Mouse (Mus musculus) midbrain, embryonic 16.5 days (tissue): ENCODE data around the gene Ip6k1. TPM values are rescaled to one million over a fixed set of nuclear protein-coding genes. Genes with fewer than 3 reads are reported as not detected.
A peak's percentile ranks its signal among the peaks of the same experiment; 100 is the strongest.

Experiments used
- ATAC-seq: fragments of 200-750 bp; cut with Nextera tagmentation; 2 replicates; pipeline ENCODE4 v1.8.0; 2017; ENCODE audit warnings: moderate TSS enrichment
- H3K27ac ChIP-seq: fragments of 300-500 bp; sonication (generic); 2 replicates; pipeline ENCODE4 v1.5.1; 2014; ENCODE audit warnings: mild to moderate bottlenecking, low read length, mixed read lengths
- H3K27me3 ChIP-seq: fragments of 300-500 bp; sonication (generic); 2 replicates; pipeline ENCODE4 v1.6.1; 2014; ENCODE audit warnings: low read depth, low read length, mixed read lengths; ENCODE audit not compliant: control insufficient read depth, insufficient read depth
- H3K36me3 ChIP-seq: fragments of 300-500 bp; sonication (generic); 2 replicates; pipeline ENCODE4 v1.6.1; 2014; ENCODE audit warnings: mild to moderate bottlenecking, low read length, moderate library complexity, mixed read lengths; ENCODE audit not compliant: control insufficient read depth, insufficient read depth
- H3K4me1 ChIP-seq: fragments of 300-500 bp; sonication (generic); 2 replicates; pipeline ENCODE4 v1.6.1; 2014; ENCODE audit warnings: mild to moderate bottlenecking, low read length, mixed read lengths; ENCODE audit not compliant: control insufficient read depth, insufficient read depth
- H3K4me2 ChIP-seq: fragments of 300-500 bp; sonication (generic); 2 replicates; pipeline ENCODE4 v1.6.1; 2014; ENCODE audit warnings: mild to moderate bottlenecking, low read length, mixed read lengths
- H3K4me3 ChIP-seq: fragments of 300-500 bp; sonication (generic); 2 replicates; pipeline ENCODE4 v1.5.1; 2014; ENCODE audit warnings: low read depth, mild to moderate bottlenecking, low read length, moderate library complexity, mixed read lengths
- H3K9ac ChIP-seq: fragments of 300-500 bp; sonication (generic); 2 replicates; pipeline ENCODE4 v1.6.1; 2014; ENCODE audit warnings: low read depth, low read length, mixed read lengths
- H3K9me3 ChIP-seq: fragments of 300-500 bp; sonication (generic); replicated peaks from 2 replicates; pipeline ENCODE4 v1.6.1; 2014; ENCODE audit warnings: mild to moderate bottlenecking, low read length, mixed read lengths; ENCODE audit not compliant: control insufficient read depth, poor library complexity, severe bottlenecking
- WGBS: fragments of 180-500 bp; shearing (Covaris S2); extraction: QIAGEN DNeasy Blood & Tissue Kit; methylation state at CpG from one replicate; pipeline ENCODE4 v1.1.7; 2014; 5-methylcytosine and 5-hydroxymethylcytosine counted together
- polyA plus RNA-seq: library from polyadenylated mRNA; unstranded; fragments of >200 nt; fragmentation: Nextera tagmentation; extraction: Ambion mirVana; gene quantifications from 2 replicates; pipeline ENCODE4 v1.2.1, GENCODE M21; 2015

Gene Ip6k1
- polyA plus RNA-seq, 1 experiment from 2014 or later, result 118 TPM

DNA sequence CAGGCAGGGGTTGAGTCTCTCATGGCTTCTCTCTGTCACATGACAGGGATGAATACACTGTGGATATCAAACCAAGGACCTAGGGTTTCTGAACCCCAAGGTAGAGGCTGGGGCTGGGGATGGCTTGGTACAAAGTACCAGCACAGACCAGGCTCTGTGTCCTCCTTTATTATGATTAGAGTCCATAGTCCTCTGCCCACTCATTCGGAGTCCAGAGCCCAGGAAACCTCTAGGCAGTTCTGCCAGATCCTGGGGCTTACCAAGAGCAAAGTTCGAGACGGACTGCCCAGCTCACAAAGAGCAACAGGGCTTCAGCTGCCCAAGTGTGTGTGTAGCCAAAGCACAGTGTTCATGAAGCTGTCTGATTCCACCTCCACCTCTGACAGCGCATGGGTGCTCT is 83.0 kb downstream of the Ip6k1 start:
- Histone ChIP-seq H3K4me2 (no peak overlapping the region), H3K4me1 (peaks cover 4% of the 10 kb centered on the region; the same call in 1 of the 2 replicates), H3K9me3 (no peaks in the 10 kb centered on the region), H3K27me3 (peaks cover 33% of the 10 kb centered on the region), H3K9ac (no peak overlapping the region), H3K36me3 (peaks cover 38% of the 10 kb centered on the region), H3K27ac (no peak overlapping the region), H3K4me3 (no peak overlapping the region)
- no peak for ATAC-seq
- WGBS, result 95% methylated on average over 4 of the region's 4 CpGs

DNA sequence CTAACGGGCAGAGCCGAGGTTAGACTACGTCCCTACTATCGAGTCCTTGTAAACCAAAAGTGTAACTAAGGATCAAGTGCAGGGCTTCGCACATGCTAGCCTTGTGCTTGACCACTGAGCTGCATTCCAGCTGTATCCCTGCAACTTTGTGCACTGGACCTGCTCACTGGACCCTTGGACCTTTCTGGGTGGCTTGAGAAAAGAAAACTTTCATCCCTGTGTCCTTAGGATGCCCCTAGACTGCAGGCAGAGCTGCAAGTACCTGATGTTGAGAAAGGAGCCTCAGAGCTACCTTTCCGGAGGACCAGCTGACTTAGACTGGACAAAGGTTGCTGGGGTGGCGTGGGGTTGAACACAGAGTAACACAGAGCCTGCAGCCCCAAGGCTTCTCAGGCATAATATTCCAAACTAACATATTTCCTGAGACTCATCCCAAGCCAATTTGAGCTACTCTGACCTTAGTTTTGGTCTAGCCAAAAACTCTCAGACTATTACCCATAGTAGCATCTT is 88.4 kb downstream of the Ip6k1 start:
- H3K4me2 ChIP-seq, result no peak overlapping the region
- WGBS, result 98% methylated on average over 7 of the region's 7 CpGs
- H3K27me3 ChIP-seq, result no peaks in the 10 kb centered on the region
- ATAC-seq, result no peak
- peaks cover 12% of the 10 kb centered on the region for H3K4me1 ChIP-seq
- peaks cover 39% of the 10 kb centered on the region for H3K36me3 ChIP-seq
- H3K4me3 ChIP-seq, result no peak overlapping the region
- no peak overlapping the region for H3K27ac ChIP-seq
- no peak overlapping the region for H3K9ac ChIP-seq
- no peaks in the 10 kb centered on the region for H3K9me3 ChIP-seq

DNA sequence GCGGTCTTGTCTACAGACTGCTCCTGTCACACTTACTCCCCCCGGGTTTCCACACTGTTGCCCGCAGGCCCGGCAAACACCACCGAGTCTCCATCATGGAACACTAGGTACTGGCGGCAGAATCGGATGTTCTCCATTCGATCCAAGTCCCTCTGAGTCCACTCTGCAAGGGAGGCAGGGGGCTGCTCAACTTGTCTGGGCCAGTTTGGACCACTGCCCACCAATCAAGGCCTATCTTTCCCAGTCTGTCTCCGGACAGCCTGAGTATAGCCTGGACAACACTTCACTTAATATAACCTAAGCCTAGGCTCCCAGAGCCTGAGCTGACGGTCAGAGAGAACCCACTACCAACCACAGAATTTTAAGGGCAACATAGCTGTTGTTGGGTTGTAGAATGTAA is 91.3 kb downstream of the Ip6k1 start:
- peak; percentile 0; the same call in 1 of the 2 replicates for ATAC-seq
- no peaks in the 10 kb centered on the region for H3K27me3 ChIP-seq
- H3K36me3 ChIP-seq, result peaks cover 18% of the 10 kb centered on the region
- H3K27ac ChIP-seq, result peak overlapping the region; percentile 75; the same call in 1 of the 2 replicates
- H3K4me2 ChIP-seq, result peak overlapping the region; percentile 98
- 72% methylated on average over 10 of the region's 10 CpGs for WGBS
- no peaks in the 10 kb centered on the region for H3K9me3 ChIP-seq
- peak overlapping the region; percentile 60 for H3K4me3 ChIP-seq
- peaks cover 14% of the 10 kb centered on the region for H3K4me1 ChIP-seq
- H3K9ac ChIP-seq, result peak overlapping the region; percentile 78

DNA sequence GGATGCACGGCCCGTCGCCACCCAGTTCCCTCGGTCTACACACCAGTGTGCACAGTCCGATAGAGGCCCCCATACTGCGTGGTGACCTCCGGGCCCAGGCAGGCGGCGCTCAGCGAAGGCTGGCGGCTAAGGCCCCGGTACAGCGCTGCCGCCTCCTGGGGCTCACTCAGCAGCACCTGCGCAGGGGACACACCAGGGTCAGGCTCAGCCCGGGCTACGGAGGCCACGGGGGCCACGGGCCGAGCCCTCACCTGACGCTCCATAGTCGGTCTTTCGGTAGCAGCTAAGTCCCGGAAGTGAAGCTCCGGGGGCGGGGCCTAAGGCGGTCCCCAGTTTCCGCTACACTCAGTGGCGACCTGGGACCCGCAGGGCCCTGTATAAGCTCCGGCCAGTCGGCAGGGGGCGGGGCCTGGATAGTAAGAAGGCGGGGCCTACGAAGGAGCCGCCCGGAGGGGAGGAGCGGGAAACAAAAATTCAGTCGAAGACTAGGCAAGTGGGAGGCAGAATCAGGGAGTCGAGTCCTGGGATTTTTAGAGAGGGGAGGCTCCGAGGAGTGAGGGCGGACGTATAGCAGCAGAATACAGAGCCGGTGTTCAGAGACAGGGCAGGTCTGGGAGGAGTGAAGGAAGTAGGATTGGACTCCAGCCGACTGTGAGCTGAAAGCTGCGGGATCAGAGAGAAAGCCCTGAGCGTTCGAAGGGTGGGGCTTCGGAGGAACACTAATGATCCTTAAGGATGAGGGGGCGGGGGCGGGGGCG is 92.1 kb downstream of the Ip6k1 start, which contains the start of gene Apeh:
Gene Apeh (minus strand): TSS at position 423 of the 758 bp plus-strand sequence.
- H3K4me1 ChIP-seq, result peaks cover 14% of the 10 kb centered on the region
- H3K27ac ChIP-seq, result peak within 1 kb of the TSS; percentile 75
- ATAC-seq, result peak; percentile 93
- no peaks in the 10 kb centered on the region for H3K9me3 ChIP-seq
- H3K36me3 ChIP-seq, result peaks cover 21% of the 10 kb centered on the region
- peak within 1 kb of the TSS; percentile 98 for H3K4me2 ChIP-seq
- H3K9ac ChIP-seq, result peak within 1 kb of the TSS; percentile 78
- under 1% methylated on average over 52 of the region's 52 CpGs for whole genome bisulfite sequencing
- peak within 1 kb of the TSS; percentile 60 for H3K4me3 ChIP-seq
- no peaks in the 10 kb centered on the region for H3K27me3 ChIP-seq

DNA sequence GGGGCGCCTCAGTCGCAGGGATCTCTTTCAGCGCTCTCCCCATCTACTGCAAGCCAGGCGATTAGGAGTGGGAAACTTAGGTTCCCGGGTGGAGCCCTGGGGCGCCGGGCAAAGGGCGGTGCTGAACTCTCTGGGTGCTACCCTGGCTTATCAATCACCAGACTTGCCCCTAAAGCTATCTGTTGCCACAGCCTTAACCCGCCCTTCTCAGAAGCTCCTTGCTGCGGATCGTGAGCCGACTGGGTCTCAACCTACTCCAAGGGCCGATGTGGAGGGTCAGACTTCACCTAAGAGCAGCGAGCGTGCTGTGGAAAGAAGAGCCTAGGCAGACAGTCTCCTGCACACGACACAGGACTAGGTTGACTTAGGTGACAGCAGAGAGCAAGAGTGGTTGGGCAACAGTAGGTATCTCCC is 92.7 kb downstream of the Ip6k1 start:
- 0% methylated on average over 16 of the region's 16 CpGs for WGBS
- Histone ChIP-seq H3K27ac (peak overlapping the region; percentile 75; the same call in 1 of the 2 replicates), H3K36me3 (peaks cover 18% of the 10 kb centered on the region; the same call in 1 of the 2 replicates), H3K4me1 (peaks cover 14% of the 10 kb centered on the region), H3K27me3 (no peaks in the 10 kb centered on the region), H3K9me3 (no peaks in the 10 kb centered on the region), H3K9ac (peak overlapping the region; percentile 78), H3K4me2 (peak overlapping the region; percentile 98), H3K4me3 (peak overlapping the region; percentile 60)
- ATAC-seq, result peak; percentile 25

DNA sequence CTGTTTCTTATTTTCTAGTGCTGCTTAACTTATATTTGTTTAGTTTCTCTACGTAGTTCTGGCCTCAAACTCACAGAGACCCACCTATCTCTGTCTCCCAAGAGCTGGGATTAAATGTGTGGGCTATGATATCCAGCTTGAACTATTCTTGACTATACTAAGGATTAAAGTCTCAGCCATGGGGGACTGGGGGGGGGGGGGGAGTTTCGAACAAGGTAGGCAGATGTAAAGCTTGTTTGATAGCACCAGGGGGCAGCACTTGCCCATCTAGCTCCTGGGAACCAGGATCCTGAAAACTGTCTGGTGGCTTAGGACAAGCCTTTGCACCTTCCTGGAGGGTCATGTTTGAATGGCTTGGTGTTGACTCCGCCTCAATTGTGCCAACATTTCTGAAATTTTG is 93.2 kb downstream of the Ip6k1 start:
- WGBS, result 11% methylated on average over 3 of the region's 3 CpGs
- Histone ChIP-seq H3K36me3 (peaks cover 18% of the 10 kb centered on the region; the same call in 1 of the 2 replicates), H3K9ac (no peak overlapping the region; the same call in 1 of the 2 replicates), H3K9me3 (no peaks in the 10 kb centered on the region), H3K4me3 (peak overlapping the region; percentile 60), H3K27me3 (no peaks in the 10 kb centered on the region), H3K27ac (no peak overlapping the region), H3K4me1 (peaks cover 14% of the 10 kb centered on the region), H3K4me2 (peak overlapping the region; percentile 98)
- ATAC-seq, result no peak

DNA sequence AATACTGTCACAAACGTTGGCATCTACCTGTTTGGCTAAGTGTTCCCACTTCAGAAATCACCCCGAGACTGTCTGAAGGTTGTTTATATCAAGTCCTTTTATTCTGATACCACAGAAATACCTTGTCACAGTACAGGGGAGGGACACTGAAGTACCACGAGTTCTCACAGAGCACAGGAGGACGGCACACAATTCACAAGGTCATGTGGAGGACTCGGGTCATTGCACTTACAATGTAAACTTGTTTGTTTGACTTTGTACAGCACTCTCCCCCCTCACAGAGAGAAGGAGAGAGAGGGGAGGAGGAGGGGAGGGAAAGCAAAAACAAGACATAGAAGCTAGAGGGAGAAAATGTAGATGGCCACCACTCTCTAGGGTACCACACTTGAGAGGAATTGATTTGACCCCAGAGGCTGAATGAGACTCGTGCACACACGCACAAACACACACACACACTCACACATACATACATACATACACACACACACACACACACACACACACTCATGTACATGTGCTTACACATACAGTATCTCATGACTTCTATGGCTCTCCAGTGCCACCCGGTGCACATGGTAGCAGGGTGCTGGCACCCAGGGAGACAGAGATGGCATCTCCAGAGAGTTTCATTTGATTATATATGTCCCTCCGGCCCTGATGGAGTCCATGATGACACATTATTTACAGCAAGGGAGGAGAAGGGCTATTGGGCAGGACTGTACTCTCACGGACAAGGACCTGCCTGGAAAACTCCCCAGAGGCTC is 93.8 kb downstream of the Ip6k1 start:
- H3K9ac ChIP-seq, result no peak overlapping the region

More for the DNA sequence above, 93.8 kb downstream of the Ip6k1 start:
- no peak for ATAC-seq
- 64% methylated on average over 10 of the region's 10 CpGs for WGBS
- no peaks in the 10 kb centered on the region for H3K27me3 ChIP-seq
- H3K36me3 ChIP-seq, result peaks cover 12% of the 10 kb centered on the region; the same call in 1 of the 2 replicates
- H3K9me3 ChIP-seq, result no peaks in the 10 kb centered on the region
- H3K27ac ChIP-seq, result no peak overlapping the region
- H3K4me1 ChIP-seq, result peaks cover 14% of the 10 kb centered on the region
- H3K4me2 ChIP-seq, result no peak overlapping the region
- H3K4me3 ChIP-seq, result no peak overlapping the region
